Mouse (Mus musculus) adrenal gland, postnatal 14 days (tissue): Measurements from ENCODE around the gene Eno2. TPM values are rescaled to one million over a fixed set of nuclear protein-coding genes. Genes with fewer than 3 reads are reported as not detected.
A peak's percentile ranks its signal among the peaks of the same experiment; 100 is the strongest.

ENCODE experiments used
- DNase-seq: peaks from one replicate; pipeline ENCODE4 v3.0.0; 2021; ENCODE audit warnings: mixed read lengths
- microRNA-seq, 2 experiments: library from miRNA; unstranded; fragments of <30 nt; microRNA quantifications; one replicate each; pipeline ENCODE4 v1.2.0; 2021
- total RNA-seq: library from RNA; stranded (reverse); gene quantifications from 2 replicates; pipeline ENCODE4 v1.2.3, GENCODE M21; 2021

The Eno2 gene
- total RNA-seq, 1 experiment from 2014 or later: 13.0 TPM

GRCm38 (mm10) chr6:124711824-124712782 is 57.4 kb downstream of the Eno2 start, which contains the start of the genes Emg1 and Phb2:
Gene Emg1, minus strand, starts transcription at chr6:124712178.
Gene Phb2, plus strand, starts transcription at chr6:124712336.
- DNase-seq: peak; percentile 99

Small RNA genes within 50 kb of the gene (microRNA-seq; reads per million reads assigned to microRNA genes)
- gene Mir141 (4.2 to 13.2 reads per million in 2 experiments), gene Mir200c (53.3 to 54.0 reads per million in 2 experiments)

Other genes with a start within 250 kb of the Eno2 start
- gene C1s1, start 227.3 kb downstream of the Eno2 start, total RNA-seq: 51.8 and 66.5 TPM in 2 replicates
- gene C1rb, start 199.4 kb downstream of the Eno2 start, total RNA-seq: 3.1 and 6.0 TPM in 2 replicates
- 2.7 and 2.9 TPM in 2 replicates for gene C1s2, start 133.6 kb downstream of the Eno2 start, total RNA-seq
- 78.0 and 82.3 TPM in 2 replicates for gene Lpcat3, start 106.6 kb downstream of the Eno2 start, total RNA-seq
- gene Emg1, start 57.5 kb downstream of the Eno2 start, total RNA-seq: 79.7 and 87.9 TPM in 2 replicates
- gene Phb2, start 57.3 kb downstream of the Eno2 start, total RNA-seq: 392 and 412 TPM in 2 replicates
- gene Ptpn6, start 31.0 kb downstream of the Eno2 start, total RNA-seq: 7.3 and 23.1 TPM in 2 replicates
- 338 and 346 TPM in 2 replicates for gene Grcc10, start 28.3 kb downstream of the Eno2 start, total RNA-seq
- gene Gm45234, start 13.7 kb downstream of the Eno2 start, total RNA-seq: not detected in 2 replicates
- gene Atn1, start 13.1 kb downstream of the Eno2 start, total RNA-seq: 70.3 and 84.6 TPM in 2 replicates
- not detected in 2 replicates for gene Lrrc23, start 10.1 kb upstream of the Eno2 start, total RNA-seq
- 13.0 and 14.6 TPM in 2 replicates for gene Spsb2, start 39.0 kb upstream of the Eno2 start, total RNA-seq
- 425 and 436 TPM in 2 replicates for gene Tpi1, start 44.6 kb upstream of the Eno2 start, total RNA-seq
- gene Usp5, start 59.8 kb upstream of the Eno2 start, total RNA-seq: 83.2 and 103 TPM in 2 replicates
- 22.2 and 26.1 TPM in 2 replicates for gene Cdca3, start 59.9 kb upstream of the Eno2 start, total RNA-seq
- gene Gnb3, start 70.6 kb upstream of the Eno2 start, total RNA-seq: 9.4 and 9.5 TPM in 2 replicates
- gene P3h3, start 88.1 kb upstream of the Eno2 start, total RNA-seq: 21.4 and 26.1 TPM in 2 replicates
- gene Gpr162, start 94.3 kb upstream of the Eno2 start, total RNA-seq: 1.6 and 2.3 TPM in 2 replicates
- gene Cd4, start 118.5 kb upstream of the Eno2 start, total RNA-seq: 1.4 and 13.0 TPM in 2 replicates
- 1.5 and 2.5 TPM in 2 replicates for gene Lag3, start 142.0 kb upstream of the Eno2 start, total RNA-seq
- gene Ptms, start 150.4 kb upstream of the Eno2 start, total RNA-seq: 917 and 925 TPM in 2 replicates
- gene Mlf2, start 161.7 kb upstream of the Eno2 start, total RNA-seq: 274 and 276 TPM in 2 replicates
- 117 and 122 TPM in 2 replicates for gene Cops7a, start 195.9 kb upstream of the Eno2 start, total RNA-seq
- gene Pianp, start 227.0 kb upstream of the Eno2 start, total RNA-seq: 4.8 and 5.4 TPM in 2 replicates
- gene Zfp384, start 239.5 kb upstream of the Eno2 start, total RNA-seq: 47.2 and 50.4 TPM in 2 replicates